Mouse (Mus musculus) right cerebral cortex, postnatal 4 days (tissue): ENCODE measurements around the gene Parp8.
"Not testable (repeated sequence)": the region's sequence is repeated elsewhere in the genome, so short reads cannot be mapped to it uniquely, and the experiment has no call there.

Experiments used
- DNase-seq: peaks from one replicate; pipeline ENCODE4 v3.0.0-alpha.2; 2022

The Parp8 gene

DNA sequence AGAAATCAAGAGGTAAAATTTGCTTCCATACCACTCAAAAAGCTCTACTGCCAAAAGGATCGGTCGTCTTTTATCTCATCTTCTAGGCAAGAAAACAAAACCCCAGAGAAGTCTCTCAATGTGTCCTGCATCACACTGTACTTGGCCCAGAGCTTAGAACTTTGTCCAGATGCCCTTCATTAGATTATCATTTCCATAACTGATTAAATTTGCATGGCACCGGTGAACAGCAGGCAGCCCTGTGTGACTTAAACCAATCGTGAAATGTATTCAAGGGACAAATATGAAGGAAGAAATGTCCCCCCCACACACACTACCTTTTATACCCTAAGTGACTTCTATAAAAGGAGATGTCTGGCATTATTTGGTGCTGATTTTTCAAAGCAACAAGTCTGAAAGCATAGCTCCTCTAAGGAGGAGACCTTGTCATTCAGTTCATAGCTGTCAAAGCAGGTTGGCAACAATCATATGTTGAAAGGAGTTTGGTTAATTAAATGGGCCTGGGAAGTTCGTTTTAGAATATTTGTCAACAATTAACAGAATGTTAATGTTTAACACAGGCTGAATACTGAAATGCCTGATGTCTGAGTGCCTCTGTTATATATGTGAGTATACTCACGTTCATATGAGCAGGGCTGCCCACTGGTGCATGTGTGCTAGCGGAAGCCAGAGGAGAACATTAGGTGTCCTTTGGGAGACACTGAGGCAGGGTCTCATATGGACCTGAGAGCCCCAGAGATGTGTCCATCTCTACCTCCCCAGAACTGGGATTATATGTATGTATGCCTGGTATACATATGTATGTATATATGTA is 66.4 kb downstream of the Parp8 start:
- DNase-seq = no peak

GRCm38 (mm10) chr13:116957577-116957976 is 67.8 kb downstream of the Parp8 start:
- DNase-seq = no peak

GRCm38 (mm10) chr13:116951336-116951735 is 74.0 kb downstream of the Parp8 start:
- no peak for DNase-seq

DNA sequence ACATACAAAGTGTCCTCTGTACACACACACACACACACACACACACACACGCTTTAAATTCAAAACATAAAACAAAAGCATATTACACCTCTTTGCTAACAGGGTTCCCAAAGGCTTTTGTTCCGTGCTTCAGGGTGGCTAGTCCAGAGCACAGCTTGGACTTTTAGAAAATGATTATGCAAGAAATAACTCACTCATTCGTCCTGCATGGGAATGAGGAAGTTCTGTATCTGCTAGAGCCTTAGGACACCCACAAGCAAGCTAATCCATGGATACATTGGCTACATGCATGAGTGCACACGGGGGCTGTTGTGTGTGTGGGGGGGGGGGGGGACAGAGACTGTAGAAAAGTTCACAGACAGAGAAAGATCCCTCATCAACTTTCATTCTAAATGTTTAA is 75.8 kb downstream of the Parp8 start:
- no peak for DNase-seq

DNA sequence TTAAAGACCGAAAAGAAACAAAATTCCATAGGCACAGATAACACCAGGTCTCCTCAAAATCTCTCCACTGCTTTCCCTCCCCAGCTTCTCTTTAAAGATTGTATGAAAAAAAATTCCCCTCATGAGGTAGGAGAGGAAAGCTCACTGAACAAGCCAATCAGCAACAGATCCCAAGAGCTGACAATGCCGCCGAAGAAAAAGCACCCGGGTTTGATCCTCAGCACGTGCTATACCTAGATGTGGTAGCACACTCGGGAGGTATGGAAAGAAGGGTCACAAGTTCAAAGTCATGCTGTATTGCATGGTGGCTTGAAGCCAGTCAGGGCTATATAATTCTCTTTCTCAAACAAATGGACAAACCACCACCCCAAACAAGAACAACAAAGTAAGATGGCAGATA is 76.3 kb downstream of the Parp8 start:
- no peak for DNase-seq

DNA sequence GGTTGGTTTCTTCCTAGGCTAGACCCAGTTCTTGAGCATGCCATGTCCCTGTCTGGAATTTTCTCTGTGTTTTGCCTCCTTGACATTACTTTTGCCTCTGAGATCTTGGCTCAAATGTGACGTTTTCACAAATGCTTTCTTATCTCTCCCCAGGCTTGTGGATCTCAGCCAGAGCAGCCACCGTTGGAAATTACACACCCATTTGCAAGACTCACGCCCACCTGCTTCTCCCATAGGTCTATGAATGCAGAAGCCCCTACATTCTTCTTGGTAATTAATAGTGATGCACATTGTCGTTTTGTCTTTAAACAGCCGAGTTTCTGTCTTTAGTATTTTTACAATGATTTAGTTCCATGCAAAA is 77.1 kb downstream of the Parp8 start:
- DNase-seq = no peak

DNA sequence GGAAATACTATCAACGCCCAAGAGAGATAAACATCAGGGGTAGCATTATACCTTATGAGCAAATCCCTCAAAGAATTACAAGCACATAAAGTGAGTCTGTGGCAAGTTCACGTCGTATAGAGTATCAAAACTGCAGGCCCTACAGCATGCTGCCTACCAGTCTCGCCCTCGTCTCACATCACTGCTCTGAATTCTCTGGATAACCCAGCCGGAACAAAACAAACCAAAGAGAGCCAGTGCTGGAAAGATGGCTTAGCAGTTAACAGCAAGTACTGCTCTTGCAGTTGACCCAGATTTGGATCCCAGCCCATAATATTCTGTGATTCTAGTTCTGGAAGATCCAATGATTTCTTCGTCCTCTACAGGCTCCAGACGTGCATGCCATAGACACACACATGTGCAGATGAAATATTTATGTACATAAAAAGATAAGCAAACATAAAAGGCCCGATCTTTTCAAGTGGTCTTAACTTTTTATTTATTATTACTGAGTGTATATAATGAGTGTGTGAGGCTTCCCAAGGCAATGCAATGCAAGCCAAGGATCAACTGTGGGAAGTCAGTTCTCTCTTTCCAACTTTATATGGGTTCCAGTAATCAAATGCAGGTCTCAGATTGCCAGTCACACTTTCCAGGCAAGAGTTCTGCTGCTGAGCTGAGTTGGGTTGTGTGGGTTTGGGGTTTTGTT is 77.6 kb downstream of the Parp8 start:
- DNase-seq = no peak

- DNase-seq = no peak
These were observed 78.8 kb downstream of the Parp8 start for GRCm38 (mm10) chr13:116946566-116946965.

DNA sequence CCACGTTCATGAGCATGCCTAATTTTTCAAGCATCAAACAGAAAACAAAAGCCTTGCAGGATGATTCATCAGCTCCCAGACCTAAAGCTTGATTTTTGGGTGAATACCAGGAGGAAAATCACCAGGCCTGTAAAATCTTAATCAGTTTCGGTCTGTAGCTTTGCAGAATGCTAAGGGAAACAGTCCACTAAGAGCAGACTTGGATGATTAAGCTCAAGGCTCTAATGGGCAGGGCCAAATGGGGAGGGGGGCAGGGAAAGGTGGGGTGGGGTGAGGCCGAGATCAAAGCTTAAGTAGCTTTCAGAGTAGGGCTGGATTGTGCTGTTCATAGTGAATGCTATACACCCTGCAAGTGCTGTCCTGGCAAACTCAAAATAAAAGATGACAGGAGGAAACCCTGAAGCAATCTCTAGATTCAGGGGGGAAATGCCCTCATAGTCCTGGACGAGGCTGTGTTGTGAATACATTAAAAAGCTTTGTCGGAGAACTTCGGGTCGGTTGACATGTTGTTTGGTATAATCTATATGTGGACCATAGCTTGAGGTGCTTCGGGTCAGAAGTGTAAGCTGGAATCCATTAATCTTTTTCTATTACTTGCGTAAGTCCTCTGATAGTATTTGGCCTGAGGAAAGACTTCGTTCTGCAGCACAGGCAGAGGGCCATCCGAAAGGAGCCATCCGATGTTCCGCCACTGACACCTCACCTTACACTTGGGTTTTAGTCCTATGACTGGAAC is 83.9 kb downstream of the Parp8 start:
- DNase-seq = no peak

GRCm38 (mm10) chr13:116940761-116941160 is 84.6 kb downstream of the Parp8 start:
- DNase-seq = no peak

- DNase-seq = not testable (repeated sequence)
These were observed 88.3 kb downstream of the Parp8 start for GRCm38 (mm10) chr13:116937019-116937418.

DNA sequence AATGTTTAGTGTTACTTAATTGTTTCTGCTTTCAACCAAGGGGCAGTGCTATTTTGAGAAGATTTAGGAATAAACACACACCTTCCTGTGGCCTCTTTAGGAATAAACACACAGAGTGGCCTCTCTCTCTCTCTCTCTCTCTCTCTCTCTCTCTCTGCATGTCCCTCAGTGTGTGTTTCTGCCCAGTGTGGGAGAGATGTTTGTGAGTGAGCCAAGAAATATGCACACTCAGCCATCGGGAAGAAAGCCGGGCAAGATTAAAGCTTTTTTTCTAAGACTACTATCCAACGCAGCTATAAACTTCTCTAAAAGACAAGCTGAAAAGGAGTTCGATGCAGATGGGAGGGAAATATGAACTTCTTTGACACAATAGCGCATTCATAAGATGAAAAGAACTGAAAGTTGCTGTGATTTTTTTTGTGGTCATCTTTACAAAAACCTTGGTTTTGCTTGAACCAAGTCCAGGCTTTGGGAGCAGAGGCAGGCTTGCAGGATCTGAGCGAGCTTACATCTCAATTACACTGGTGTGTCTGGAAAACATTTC is 107.9 kb downstream of the Parp8 start:
- no peak for DNase-seq

- no peak for DNase-seq
These were observed 117.1 kb downstream of the Parp8 start for GRCm38 (mm10) chr13:116908284-116908683.

DNA sequence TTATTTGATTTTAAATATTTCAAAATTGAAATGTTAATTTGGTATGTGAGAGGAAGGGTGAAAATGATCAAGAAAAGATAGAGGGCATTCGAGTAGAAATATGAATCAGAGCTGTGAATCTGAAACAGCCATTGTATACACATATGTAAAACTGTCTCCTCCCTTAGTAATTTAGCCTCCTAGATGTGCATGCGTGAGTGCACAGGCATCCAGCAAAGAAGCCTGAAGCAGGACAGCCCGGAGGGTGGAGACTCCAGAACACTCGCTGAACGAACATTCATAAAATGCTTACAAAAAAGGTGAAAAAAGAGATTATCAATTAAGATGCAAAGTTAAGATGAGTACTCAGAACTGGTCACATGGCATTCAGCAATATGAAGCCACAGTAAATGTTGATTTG is 121.9 kb downstream of the Parp8 start:
- DNase-seq = no peak

GRCm38 (mm10) chr13:116898395-116898794 is 126.9 kb downstream of the Parp8 start:
- no peak for DNase-seq

DNA sequence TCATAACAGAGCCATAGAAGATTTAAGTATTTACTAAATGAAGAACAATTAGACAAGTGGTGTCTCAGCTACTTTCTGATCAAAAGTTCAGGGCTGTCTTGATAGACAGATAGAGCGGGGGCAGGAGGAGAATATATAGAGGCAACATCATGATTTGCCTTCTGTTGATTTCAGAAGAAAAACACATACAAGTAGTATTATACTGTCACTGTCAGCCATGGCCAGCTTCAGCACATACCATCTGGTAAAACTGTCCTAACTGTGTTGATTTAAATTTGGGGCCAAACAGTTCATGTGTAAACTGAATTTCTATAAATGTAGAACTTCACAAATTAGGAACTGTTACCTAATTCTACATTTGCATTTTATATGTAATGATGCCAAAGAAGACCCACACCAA is 127.6 kb downstream of the Parp8 start:
- no peak for DNase-seq

GRCm38 (mm10) chr13:116884422-116884942 is 140.9 kb downstream of the Parp8 start:
- DNase-seq = no peak

- DNase-seq = no peak
These were observed 143.1 kb downstream of the Parp8 start for GRCm38 (mm10) chr13:116882226-116882625.

DNA sequence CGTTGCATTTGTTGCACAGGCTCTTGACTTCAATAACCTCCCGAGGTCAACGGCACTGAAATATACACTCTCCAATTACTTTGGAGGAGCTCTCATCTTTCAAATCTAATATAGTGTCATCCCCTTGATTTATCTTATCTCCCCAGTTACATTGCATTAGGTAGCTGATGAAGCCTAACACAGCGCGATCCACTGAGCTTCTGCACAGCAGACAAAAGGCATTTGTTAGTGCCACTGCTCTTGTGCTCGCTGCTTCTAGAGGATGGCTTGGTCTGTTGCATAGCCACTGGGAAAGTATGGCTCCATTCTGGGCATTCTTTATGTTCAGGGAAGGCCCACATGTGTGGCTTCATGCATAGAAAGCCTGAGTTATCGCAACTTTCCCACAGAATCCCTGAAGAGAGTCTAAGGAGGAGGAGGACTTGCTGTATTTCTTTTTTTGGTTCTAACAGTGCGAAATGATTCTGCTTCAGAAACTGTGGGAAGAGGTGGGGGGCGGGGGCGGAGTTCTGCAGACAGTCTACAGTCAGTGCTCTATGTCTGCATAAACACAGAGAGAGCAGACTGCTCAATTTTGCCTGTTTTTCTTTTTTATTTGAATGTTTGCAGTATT is 145.7 kb downstream of the Parp8 start:
- DNase-seq = no peak

- DNase-seq = no peak
These were observed 155.1 kb downstream of the Parp8 start for GRCm38 (mm10) chr13:116870221-116870620.

- no peak for DNase-seq
These were observed 181.4 kb downstream of the Parp8 start for GRCm38 (mm10) chr13:116843937-116844336.

DNA sequence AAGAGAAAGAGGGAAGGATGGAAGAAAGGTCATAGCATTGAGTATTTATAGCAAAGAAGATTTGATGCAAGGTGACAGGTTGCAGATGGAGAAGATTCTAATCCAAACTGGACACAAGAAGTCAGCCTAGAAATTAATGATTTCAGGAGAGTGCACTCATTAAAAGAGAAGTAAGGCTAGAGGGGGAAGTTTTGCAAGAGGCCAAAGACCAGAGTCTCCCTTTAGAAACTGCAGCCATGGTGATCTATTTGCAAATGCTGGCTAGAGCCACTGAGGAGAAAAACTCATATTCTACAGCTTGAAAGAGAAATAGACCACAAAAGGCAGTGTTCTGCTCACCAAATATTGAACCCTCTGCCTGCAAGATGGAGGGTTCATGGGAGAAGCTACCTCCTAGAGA is 194.4 kb downstream of the Parp8 start:
- no peak for DNase-seq

DNA sequence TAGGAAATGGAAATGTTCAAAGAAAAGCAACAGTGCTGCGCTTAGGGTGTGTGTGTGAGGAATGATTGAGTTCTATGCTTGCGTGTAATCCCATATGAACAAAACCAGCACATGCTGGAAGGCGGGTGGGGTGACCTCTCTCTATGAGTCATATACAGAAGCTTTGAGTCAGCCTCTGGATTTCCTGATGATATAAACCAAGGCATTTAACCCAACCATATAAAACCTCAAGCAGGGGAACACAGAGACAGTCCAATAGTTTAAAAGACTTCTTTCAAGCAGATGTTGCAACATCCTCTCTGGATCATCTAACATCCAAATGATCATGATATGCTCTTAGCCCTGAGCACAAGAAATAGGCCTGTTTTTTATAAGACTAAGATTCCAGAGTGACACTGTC is 196.3 kb downstream of the Parp8 start:
- DNase-seq = no peak
